Mouse (Mus musculus) intestine, embryonic 14.5 days (tissue): ENCODE results near the gene Trip6. TPM values are rescaled to one million over a fixed set of nuclear protein-coding genes. Genes with fewer than 3 reads are reported as not detected.

Source experiments
- ATAC-seq: fragments of 200-750 bp; cut with Nextera tagmentation; replicated peaks from 2 replicates; pipeline ENCODE4 v1.8.0; 2017; ENCODE audit warnings: low read depth, moderate number of reproducible peaks, moderate TSS enrichment, moderate library complexity; ENCODE audit not compliant: low FRiP score, low TSS enrichment
- DNase-seq: peaks from one replicate; pipeline ENCODE4 v3.0.0-alpha.2; 2018; ENCODE audit warnings: low spot score
- H3K27ac ChIP-seq: fragments of 300-500 bp; sonication (generic); 2 replicates; pipeline ENCODE4 v1.5.1; 2014; ENCODE audit warnings: low read depth, mild to moderate bottlenecking, control low read depth
- H3K27me3 ChIP-seq: fragments of 300-500 bp; sonication (generic); replicated peaks from 2 replicates; pipeline ENCODE4 v1.6.1; 2014; ENCODE audit warnings: low read length, control low read depth; ENCODE audit not compliant: control insufficient read depth, insufficient read depth
- H3K36me3 ChIP-seq: fragments of 300-500 bp; sonication (generic); 2 replicates; pipeline ENCODE4 v1.6.1; 2014; ENCODE audit warnings: low read length, control low read depth; ENCODE audit not compliant: control insufficient read depth, insufficient read depth
- H3K4me1 ChIP-seq: fragments of 300-500 bp; sonication (generic); replicated peaks from 2 replicates; pipeline ENCODE4 v1.6.1; 2014; ENCODE audit warnings: low read length, control low read depth, mixed read lengths; ENCODE audit not compliant: control insufficient read depth, insufficient read depth
- H3K4me2 ChIP-seq: fragments of 300-500 bp; sonication (generic); 2 replicates; pipeline ENCODE4 v1.6.1; 2014; ENCODE audit warnings: low read length
- H3K4me3 ChIP-seq: fragments of 300-500 bp; sonication (generic); 2 replicates; pipeline ENCODE4 v1.5.1; 2014; ENCODE audit warnings: low read depth, low read length, control low read depth, mixed read lengths
- H3K9ac ChIP-seq: fragments of 300-500 bp; sonication (generic); 2 replicates; pipeline ENCODE4 v1.6.1; 2014; ENCODE audit warnings: mild to moderate bottlenecking, low read length
- H3K9me3 ChIP-seq: fragments of 300-500 bp; sonication (generic); 2 replicates; pipeline ENCODE4 v1.6.1; 2016; ENCODE audit warnings: low read length, control low read depth; ENCODE audit not compliant: control insufficient read depth
- WGBS: fragments of 180-500 bp; shearing (Covaris S2); extraction: QIAGEN DNeasy Blood & Tissue Kit; methylation state at CpG from one replicate; pipeline ENCODE4 v1.1.7; 2014; 5-methylcytosine and 5-hydroxymethylcytosine counted together
- polyA plus RNA-seq: library from polyadenylated mRNA; unstranded; fragments of >200 nt; fragmentation: Nextera tagmentation; extraction: Ambion mirVana; gene quantifications from 2 replicates; pipeline ENCODE4 v1.2.1, GENCODE M21; 2014

The Trip6 gene
- polyA plus RNA-seq, 1 experiment from 2014 or later, result 73.3 TPM

DNA sequence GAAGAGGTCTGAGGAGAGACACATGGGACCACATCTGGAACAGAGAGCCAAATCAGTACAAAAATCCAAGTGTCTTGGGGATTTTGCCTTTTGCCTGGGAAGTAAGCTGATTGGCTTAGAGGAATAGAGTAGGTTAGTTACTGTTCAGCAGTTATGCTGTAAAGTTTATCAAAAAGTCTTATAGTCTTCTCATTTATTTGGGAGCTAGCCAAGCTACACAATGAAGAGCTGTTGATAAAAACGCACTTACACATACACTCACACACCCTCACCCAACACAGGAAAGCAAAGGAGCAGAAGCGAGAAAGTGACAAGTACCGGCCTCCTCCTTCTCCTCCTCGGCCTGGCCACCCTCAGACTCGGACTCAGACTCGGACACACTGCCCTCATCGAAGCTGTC, 15.0 kb downstream of the Trip6 start:
- DNase-seq, result no peak
- Histone ChIP-seq H3K9ac (no peak overlapping the region), H3K27me3 (no peaks in the 10 kb centered on the region), H3K4me1 (peaks cover 8% of the 10 kb centered on the region), H3K27ac (no peak overlapping the region), H3K36me3 (peaks cover 92% of the 10 kb centered on the region), H3K9me3 (no peaks in the 10 kb centered on the region), H3K4me2 (no peak overlapping the region), H3K4me3 (no peak overlapping the region)
- WGBS, result 87% methylated on average over 7 of the region's 7 CpGs
- ATAC-seq, result no peak

DNA sequence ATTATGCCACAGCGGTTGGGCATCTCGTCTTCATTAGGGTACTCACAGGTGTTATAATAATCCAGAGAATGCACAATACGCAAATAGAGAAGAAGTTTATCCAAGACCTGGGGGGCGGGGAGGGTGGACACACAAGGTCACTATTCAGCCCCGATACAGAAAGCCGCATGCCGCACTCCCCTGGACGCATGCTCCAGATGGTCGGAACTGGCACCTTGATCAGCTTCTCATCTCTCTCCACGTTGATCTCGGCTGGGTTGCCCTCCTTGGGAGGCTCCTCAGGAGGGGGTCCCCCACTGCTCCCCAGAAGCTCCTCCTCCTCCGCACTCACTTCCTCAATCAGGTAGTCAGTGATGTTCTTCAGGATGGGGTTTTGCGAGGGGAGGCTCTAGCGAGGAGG, 17.1 kb downstream of the Trip6 start:
- H3K4me3 ChIP-seq, result no peak overlapping the region
- ATAC-seq (no peak), DNase-seq (no peak)
- H3K4me1 ChIP-seq, result peaks cover 5% of the 10 kb centered on the region
- H3K9me3 ChIP-seq, result no peaks in the 10 kb centered on the region
- 0 out of 2 replicates have a peak, but pooled peaks cover 2% of the 10 kb centered on the region for H3K27me3 ChIP-seq
- H3K4me2 ChIP-seq, result no peak overlapping the region
- 91% methylated on average over 14 of the region's 14 CpGs for WGBS
- no peak overlapping the region for H3K27ac ChIP-seq
- H3K9ac ChIP-seq, result no peak overlapping the region
- peaks cover 71% of the 10 kb centered on the region for H3K36me3 ChIP-seq

DNA sequence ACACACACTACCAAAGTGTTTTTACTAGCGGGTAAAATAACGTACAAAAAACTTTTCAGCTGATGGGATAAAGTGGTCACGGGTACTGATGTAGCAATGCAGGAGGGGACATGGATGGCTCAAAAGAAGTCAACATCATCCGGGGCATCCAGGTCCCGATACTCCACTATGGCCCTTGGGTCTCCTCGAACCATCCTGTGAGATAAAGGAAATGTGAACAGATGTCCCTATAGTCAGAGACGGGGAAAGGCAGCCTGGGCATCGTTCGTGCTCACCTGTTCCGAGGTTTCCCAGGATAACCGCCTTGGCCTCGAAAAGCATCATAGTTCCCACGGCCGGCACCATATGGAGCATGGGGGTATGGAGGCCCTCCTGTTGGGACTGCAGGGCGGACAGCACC, 18.5 kb downstream of the Trip6 start:
- Histone ChIP-seq H3K36me3 (peaks cover 57% of the 10 kb centered on the region), H3K9ac (no peak overlapping the region), H3K9me3 (no peaks in the 10 kb centered on the region), H3K4me3 (no peak overlapping the region), H3K27me3 (0 out of 2 replicates have a peak, but pooled peaks cover 7% of the 10 kb centered on the region), H3K4me1 (peaks cover 5% of the 10 kb centered on the region), H3K27ac (no peak overlapping the region), H3K4me2 (no peak overlapping the region)
- DNase-seq (no peak), ATAC-seq (no peak)
- 89% methylated on average over 15 of the region's 15 CpGs for WGBS

DNA sequence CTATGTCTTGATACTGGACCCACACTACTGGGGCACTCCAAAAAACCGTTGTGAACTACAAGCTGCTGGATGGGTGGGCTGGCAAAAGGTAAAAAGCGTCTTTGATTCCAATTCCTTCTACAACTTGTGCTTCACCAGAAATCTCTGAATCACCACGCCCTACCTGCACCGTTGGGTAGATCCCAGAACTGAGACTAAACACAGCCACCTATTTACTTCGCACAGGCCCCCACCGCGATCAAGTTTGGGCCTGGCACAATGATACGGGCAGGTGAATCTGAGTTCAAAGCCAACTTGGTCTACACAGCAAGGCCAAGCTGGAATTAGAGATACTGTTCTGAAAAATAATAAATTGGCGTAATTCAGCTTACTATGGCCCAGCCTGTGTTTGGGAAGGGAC, 18.9 kb downstream of the Trip6 start:
- 81% methylated on average over 9 of the region's 9 CpGs for WGBS
- Histone ChIP-seq H3K27ac (no peak overlapping the region), H3K27me3 (peaks cover 11% of the 10 kb centered on the region; the same call in 1 of the 2 replicates), H3K36me3 (peaks cover 53% of the 10 kb centered on the region), H3K4me2 (peak overlapping the region; percentile 71), H3K9ac (peak overlapping the region; percentile 72), H3K9me3 (no peaks in the 10 kb centered on the region), H3K4me1 (peaks cover 5% of the 10 kb centered on the region), H3K4me3 (peak overlapping the region; percentile 55)
- no peak for DNase-seq
- ATAC-seq, result no peak

DNA sequence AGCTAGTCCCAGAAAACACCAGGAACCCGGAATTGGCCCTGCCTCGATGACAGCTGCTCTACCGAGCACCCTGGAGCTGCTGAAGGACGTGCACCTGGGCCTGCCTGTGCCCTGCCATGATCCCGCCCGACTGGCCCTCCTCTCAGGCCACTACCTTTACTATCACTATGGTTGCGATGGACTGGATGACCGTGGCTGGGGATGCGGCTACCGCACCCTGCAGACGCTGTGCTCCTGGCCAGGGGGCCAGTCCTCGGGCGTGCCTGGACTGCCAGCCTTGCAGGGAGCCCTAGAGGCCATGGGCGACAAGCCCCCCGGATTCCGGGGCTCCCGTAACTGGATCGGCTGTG, 19.5 kb downstream of the Trip6 start:
- peak overlapping the region; percentile 72 for H3K9ac ChIP-seq
- peak overlapping the region; percentile 55 for H3K4me3 ChIP-seq
- DNase-seq (peak; percentile 72), ATAC-seq (peak; percentile 44; the same call in 1 of the 2 replicates)
- peaks cover 47% of the 10 kb centered on the region for H3K36me3 ChIP-seq
- H3K9me3 ChIP-seq, result no peaks in the 10 kb centered on the region
- peak overlapping the region; percentile 71 for H3K4me2 ChIP-seq
- 8% methylated on average over 18 of the region's 18 CpGs for WGBS
- peak overlapping the region; percentile 85 for H3K27ac ChIP-seq
- peaks cover 17% of the 10 kb centered on the region for H3K27me3 ChIP-seq
- H3K4me1 ChIP-seq, result peaks cover 5% of the 10 kb centered on the region

DNA sequence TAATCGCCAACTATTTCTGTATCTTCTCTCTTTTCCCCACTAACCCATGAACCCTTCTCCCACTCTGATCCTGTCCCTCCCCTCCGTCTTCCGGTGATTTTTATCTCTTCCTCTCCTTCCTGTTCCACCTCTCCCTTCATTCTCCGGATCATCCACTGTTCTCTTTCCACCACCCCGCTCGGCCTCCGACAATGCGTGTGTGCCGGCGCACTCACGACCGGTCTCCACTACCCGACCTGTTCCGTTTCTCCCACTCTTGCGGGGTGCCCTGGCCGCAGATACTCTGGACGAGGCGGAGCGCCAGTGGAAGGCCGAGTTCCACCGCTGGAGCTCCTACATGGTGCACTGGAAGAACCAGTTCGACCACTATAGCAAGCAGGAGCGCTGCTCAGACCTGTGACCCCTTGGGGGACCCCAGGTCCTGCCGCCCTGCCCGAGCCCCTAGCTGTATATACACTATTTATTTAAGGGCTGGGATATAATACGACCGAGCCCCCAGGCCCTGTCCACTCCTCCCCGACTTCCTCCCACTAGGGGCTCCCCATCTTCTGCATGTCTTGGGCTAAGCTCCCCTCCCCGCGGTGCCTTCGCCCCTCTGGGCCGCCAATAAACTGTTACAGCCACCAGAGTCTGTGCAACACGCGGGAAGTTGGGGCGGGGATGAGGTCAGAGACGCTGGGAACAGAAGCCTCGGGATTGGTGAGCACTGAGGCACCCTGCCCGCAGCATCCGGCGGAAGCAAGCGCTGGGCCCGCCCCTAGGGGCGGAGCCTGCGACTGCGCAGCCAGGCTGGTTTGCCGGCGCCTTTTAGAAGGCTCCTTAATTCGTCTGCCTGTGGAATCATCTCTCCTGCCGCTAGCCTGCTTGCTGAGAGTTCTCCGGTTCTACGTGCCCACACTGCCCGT, 20.1 kb downstream of the Trip6 start, which contains the start of gene Ufsp1:
Gene Ufsp1, plus strand, starts transcription at position 791 of the 905 bp plus-strand sequence.
- H3K27ac ChIP-seq, result peak within 1 kb of the TSS; percentile 85
- peak; percentile 89 for ATAC-seq
- peaks cover 23% of the 10 kb centered on the region for H3K27me3 ChIP-seq
- peak within 1 kb of the TSS; percentile 71 for H3K4me2 ChIP-seq
- no peaks in the 10 kb centered on the region for H3K9me3 ChIP-seq
- H3K9ac ChIP-seq, result peak within 1 kb of the TSS; percentile 72
- H3K4me3 ChIP-seq, result peak within 1 kb of the TSS; percentile 55
- peaks cover 7% of the 10 kb centered on the region for H3K4me1 ChIP-seq
- 1% methylated on average over 52 of the region's 52 CpGs for WGBS
- H3K36me3 ChIP-seq, result peaks cover 41% of the 10 kb centered on the region
- DNase-seq, result peak; percentile 94

DNA sequence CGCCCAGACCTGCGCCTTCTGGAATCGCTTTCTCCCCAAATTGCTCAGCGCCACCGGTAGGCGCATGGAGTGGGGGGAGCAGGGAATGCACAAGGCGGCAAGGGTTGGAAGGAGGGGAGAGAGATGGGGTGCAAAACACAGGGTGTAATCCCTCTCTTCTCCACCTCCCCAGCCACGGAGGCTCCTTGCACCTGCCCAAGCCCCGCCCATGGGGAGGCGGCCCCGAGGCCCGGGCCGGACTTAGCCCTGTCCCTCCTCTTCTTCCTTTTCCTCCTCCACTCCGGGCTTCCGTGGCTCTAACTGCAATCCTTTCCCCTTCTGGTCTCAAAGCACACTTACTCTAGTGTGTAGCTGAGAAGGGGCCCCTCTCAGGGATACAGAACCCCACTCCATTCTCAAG, 20.9 kb downstream of the Trip6 start:
- Histone ChIP-seq H3K4me3 (peak overlapping the region; percentile 55), H3K9me3 (no peaks in the 10 kb centered on the region), H3K27me3 (peaks cover 31% of the 10 kb centered on the region), H3K4me2 (peak overlapping the region; percentile 71), H3K36me3 (peaks cover 33% of the 10 kb centered on the region), H3K9ac (peak overlapping the region; percentile 72), H3K27ac (peak overlapping the region; percentile 85), H3K4me1 (peaks cover 14% of the 10 kb centered on the region)
- ATAC-seq (peak; percentile 40), DNase-seq (peak; percentile 85)
- under 1% methylated on average over 15 of the region's 15 CpGs for WGBS

DNA sequence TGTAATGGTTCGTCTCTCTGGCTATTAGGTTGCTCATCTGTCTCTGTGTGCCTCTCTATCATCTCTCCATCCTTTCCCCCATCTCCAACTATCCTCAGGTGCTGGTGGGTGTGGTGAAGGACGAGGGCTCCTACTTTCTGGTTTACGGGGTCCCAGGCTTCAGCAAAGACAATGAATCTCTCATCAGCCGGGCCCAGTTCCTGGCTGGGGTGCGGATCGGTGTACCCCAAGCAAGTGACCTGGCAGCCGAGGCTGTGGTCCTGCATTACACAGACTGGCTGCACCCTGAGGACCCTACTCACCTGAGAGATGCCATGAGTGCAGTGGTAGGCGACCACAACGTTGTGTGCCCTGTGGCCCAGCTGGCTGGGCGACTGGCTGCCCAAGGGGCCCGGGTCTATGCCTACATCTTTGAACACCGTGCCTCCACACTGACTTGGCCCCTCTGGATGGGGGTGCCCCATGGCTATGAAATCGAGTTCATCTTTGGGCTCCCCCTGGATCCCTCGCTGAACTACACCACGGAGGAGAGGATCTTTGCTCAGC, 22.8 kb downstream of the Trip6 start:
- WGBS, result 73% methylated on average over 15 of the region's 15 CpGs
- no peak for DNase-seq
- H3K9ac ChIP-seq, result no peak overlapping the region
- peaks cover 26% of the 10 kb centered on the region for H3K4me1 ChIP-seq
- no peak overlapping the region for H3K27ac ChIP-seq
- no peak overlapping the region for H3K4me2 ChIP-seq
- peaks cover 45% of the 10 kb centered on the region for H3K27me3 ChIP-seq
- no peak overlapping the region for H3K4me3 ChIP-seq
- H3K36me3 ChIP-seq, result peaks cover 14% of the 10 kb centered on the region
- no peaks in the 10 kb centered on the region for H3K9me3 ChIP-seq
- ATAC-seq, result no peak
